Mouse (Mus musculus): ENCODE data around the gene Tmem165. TPM values are rescaled to one million over a fixed set of nuclear protein-coding genes. Genes with fewer than 3 reads are reported as not detected.

Gene Tmem165
- polyA plus RNA-seq (2015; fragmentation: Nextera tagmentation; extraction: Ambion mirVana) = 104 and 107 TPM in 2 replicates

DNA sequence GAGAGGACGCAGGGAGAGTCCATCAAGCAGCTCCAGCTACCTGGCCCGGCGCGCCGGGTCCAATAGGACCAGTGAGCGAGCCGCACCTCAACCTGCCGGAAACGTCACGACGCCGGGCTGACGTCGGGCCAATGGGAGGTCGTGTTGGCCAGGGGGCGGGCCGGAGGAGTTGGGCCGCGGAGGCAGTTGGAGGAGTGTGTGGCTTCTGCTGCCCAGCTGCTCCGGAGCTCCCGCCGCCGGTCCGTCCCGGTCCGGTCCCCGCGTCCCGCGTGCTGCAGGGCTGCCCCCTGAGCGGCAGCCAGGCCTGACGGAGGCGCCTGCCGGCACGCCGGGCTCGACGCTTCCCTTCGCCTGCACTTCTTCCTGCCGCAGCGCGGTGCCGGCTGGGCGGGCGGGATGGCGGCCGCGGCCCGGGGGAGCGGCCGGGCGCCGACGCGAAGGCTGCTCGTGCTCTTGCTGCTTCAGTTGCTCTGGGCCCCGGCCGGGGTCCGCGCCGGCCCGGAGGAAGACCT is at the start of gene Tmem165:
Gene Tmem165, plus strand, starts transcription at position 131 of the 512 bp plus-strand sequence.
- under 1% methylated on average over 59 of the region's 62 CpGs for WGBS
- Histone ChIP-seq H3K9ac (peak within 1 kb of the TSS; percentile 96), H3K27me3 (no peaks in the 10 kb centered on the region), H3K36me3 (peaks cover 17% of the 10 kb centered on the region), H3K4me2 (peak within 1 kb of the TSS; percentile 78), H3K4me1 (peaks cover 36% of the 10 kb centered on the region), H3K9me3 (no peaks in the 10 kb centered on the region), H3K27ac (peak within 1 kb of the TSS; percentile 98), H3K4me3 (peak within 1 kb of the TSS; percentile 94)
- peak; percentile 94 for ATAC-seq (ENCODE audit: insufficient number of reproducible peaks, insufficient read depth, low FRiP score, low TSS enrichment, low read depth)

GRCm38 (mm10) chr5:76135644-76136043 is 48.0 kb upstream of the Tmem165 start:
- WGBS = 67% methylated on average over 1 of the region's 1 CpGs
- no peak overlapping the region for H3K27ac ChIP-seq
- H3K36me3 ChIP-seq = no peaks in the 10 kb centered on the region
- H3K4me3 ChIP-seq = no peak overlapping the region
- H3K27me3 ChIP-seq = no peaks in the 10 kb centered on the region
- H3K9ac ChIP-seq = no peak overlapping the region
- H3K4me1 ChIP-seq = peaks cover 8% of the 10 kb centered on the region
- no peak for ATAC-seq (ENCODE audit: insufficient number of reproducible peaks, insufficient read depth, low FRiP score, low TSS enrichment, low read depth)
- H3K4me2 ChIP-seq = no peak overlapping the region
- no peaks in the 10 kb centered on the region for H3K9me3 ChIP-seq

DNA sequence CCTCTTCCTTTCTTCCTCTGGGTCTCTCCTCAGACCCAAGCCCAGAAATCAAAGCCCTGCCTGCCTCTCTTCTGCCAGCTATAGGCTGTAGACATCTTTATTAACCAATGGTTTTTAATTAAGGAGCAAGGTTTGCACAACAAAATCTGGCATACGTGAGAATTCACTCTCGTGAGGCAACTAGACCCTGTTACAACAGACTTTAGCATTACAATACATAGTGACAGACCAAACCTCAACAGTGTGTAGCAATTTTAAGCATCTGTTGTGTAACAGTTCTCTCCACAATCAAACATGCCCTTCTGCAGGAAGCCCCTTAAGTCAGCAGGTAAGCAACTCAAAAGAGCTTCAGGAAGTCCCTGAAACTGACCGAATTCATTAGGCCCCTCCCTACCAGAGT is 47.4 kb upstream of the Tmem165 start:
- Histone ChIP-seq H3K4me1 (peaks cover 11% of the 10 kb centered on the region), H3K27me3 (no peaks in the 10 kb centered on the region), H3K36me3 (no peaks in the 10 kb centered on the region), H3K4me2 (no peak overlapping the region), H3K27ac (no peak overlapping the region), H3K4me3 (no peak overlapping the region), H3K9ac (no peak overlapping the region), H3K9me3 (no peaks in the 10 kb centered on the region)
- 92% methylated on average over 3 of the region's 3 CpGs for WGBS
- ATAC-seq (ENCODE audit: insufficient number of reproducible peaks, insufficient read depth, low FRiP score, low TSS enrichment, low read depth) = no peak

DNA sequence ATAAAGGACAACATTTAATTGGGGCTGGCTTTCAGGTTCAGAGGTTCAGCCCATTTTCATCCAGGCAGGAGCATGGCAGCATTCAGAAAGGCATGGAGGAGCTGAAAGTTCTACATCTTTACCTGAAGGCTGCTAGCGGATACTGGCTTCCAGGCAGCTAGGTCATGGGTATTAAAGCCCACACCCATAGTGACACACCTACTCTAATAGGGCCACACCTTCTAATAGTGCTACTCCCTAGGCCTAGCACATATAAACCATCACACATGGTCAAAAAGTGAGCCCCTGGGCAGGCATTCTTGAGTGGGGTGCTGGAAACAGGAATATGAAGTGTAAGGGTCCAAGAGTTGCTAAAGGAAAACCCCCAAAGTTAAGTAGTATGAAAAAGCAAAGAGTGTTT is 46.1 kb upstream of the Tmem165 start:
- peaks cover 14% of the 10 kb centered on the region for H3K4me1 ChIP-seq
- 77% methylated on average over 1 of the region's 1 CpGs for whole genome bisulfite sequencing
- no peaks in the 10 kb centered on the region for H3K36me3 ChIP-seq
- no peak overlapping the region for H3K4me2 ChIP-seq
- no peak overlapping the region for H3K4me3 ChIP-seq
- no peak for ATAC-seq (ENCODE audit: insufficient number of reproducible peaks, insufficient read depth, low FRiP score, low TSS enrichment, low read depth)
- H3K27me3 ChIP-seq = no peaks in the 10 kb centered on the region
- H3K9me3 ChIP-seq = no peaks in the 10 kb centered on the region
- H3K27ac ChIP-seq = no peak overlapping the region
- no peak overlapping the region for H3K9ac ChIP-seq

DNA sequence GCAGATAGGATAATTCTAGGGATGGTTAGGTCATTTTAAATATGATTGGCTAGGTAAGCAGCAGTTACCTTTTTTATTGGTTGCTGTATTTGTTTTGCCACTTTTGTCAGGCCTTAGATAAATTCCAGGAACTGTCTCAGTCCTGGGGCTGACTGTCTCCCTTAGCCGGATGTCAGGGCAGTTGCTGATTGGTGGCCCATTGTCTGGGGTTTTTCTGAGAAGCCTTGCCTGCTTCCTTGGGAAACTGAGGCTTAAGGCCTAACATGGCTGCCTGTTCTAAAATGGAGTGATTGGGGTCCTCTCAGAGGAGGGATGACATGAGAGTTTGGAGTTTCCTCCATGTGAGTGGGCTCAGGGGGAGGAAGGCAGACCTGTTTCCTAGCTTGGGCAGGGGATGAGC is 45.6 kb upstream of the Tmem165 start:
- Histone ChIP-seq H3K36me3 (no peaks in the 10 kb centered on the region), H3K27me3 (no peaks in the 10 kb centered on the region), H3K9ac (no peak overlapping the region), H3K27ac (no peak overlapping the region), H3K4me2 (no peak overlapping the region), H3K4me3 (no peak overlapping the region), H3K4me1 (peaks cover 14% of the 10 kb centered on the region), H3K9me3 (no peaks in the 10 kb centered on the region)
- WGBS = 81% methylated on average over 1 of the region's 1 CpGs
- no peak for ATAC-seq (ENCODE audit: insufficient number of reproducible peaks, insufficient read depth, low FRiP score, low TSS enrichment, low read depth)

- Histone ChIP-seq H3K27ac (no peak overlapping the region), H3K27me3 (no peaks in the 10 kb centered on the region), H3K9me3 (no peaks in the 10 kb centered on the region), H3K36me3 (no peaks in the 10 kb centered on the region), H3K4me3 (no peak overlapping the region), H3K9ac (no peak overlapping the region), H3K4me1 (peaks cover 14% of the 10 kb centered on the region), H3K4me2 (no peak overlapping the region)
- 73% methylated on average over 10 of the region's 10 CpGs for WGBS
- ATAC-seq (ENCODE audit: insufficient number of reproducible peaks, insufficient read depth, low FRiP score, low TSS enrichment, low read depth) = no peak
Measured at GRCm38 (mm10) chr5:76138512-76138911, 45.2 kb upstream of the Tmem165 start.

- Histone ChIP-seq H3K4me1 (peaks cover 14% of the 10 kb centered on the region), H3K9ac (peak overlapping the region; percentile 94; the same call in 1 of the 2 replicates), H3K4me3 (peak overlapping the region; percentile 72), H3K27ac (no peak overlapping the region), H3K36me3 (no peaks in the 10 kb centered on the region), H3K4me2 (peak overlapping the region; percentile 75), H3K27me3 (no peaks in the 10 kb centered on the region), H3K9me3 (no peaks in the 10 kb centered on the region)
- 60% methylated on average over 7 of the region's 7 CpGs for whole genome bisulfite sequencing
- ATAC-seq (ENCODE audit: insufficient number of reproducible peaks, insufficient read depth, low FRiP score, low TSS enrichment, low read depth) = no peak
Measured at GRCm38 (mm10) chr5:76139171-76139671, 44.5 kb upstream of the Tmem165 start.

GRCm38 (mm10) chr5:76139808-76140729 is 43.6 kb upstream of the Tmem165 start, which contains the start of gene Srd5a3:
Srd5a3 (plus strand) TSS chr5:76140271.
- Histone ChIP-seq H3K9ac (peak within 1 kb of the TSS; percentile 94), H3K27ac (peak within 1 kb of the TSS; percentile 99), H3K4me3 (peak within 1 kb of the TSS; percentile 72), H3K4me1 (peaks cover 14% of the 10 kb centered on the region), H3K9me3 (no peaks in the 10 kb centered on the region), H3K4me2 (peak within 1 kb of the TSS; percentile 75), H3K27me3 (no peaks in the 10 kb centered on the region), H3K36me3 (no peaks in the 10 kb centered on the region)
- under 1% methylated on average over 67 of the region's 69 CpGs for WGBS
- ATAC-seq (ENCODE audit: insufficient number of reproducible peaks, insufficient read depth, low FRiP score, low TSS enrichment, low read depth) = peak; percentile 96

DNA sequence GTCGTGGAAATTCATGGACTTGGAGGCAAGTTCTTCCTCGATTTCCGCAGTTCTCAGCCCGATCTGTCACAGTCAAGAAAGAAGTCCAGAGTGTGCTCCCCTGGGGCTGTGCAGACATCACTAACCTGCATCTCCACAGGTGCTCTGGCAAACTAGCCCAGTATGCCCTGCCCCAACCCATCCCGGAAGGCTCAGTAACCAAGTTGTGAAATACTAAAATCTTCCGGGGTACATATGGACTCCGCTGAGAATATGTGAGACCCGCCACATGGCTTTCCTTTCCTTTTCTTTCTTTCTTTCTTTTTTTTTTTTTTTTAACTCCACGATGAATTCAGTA is 43.0 kb upstream of the Tmem165 start:
- ATAC-seq (ENCODE audit: insufficient number of reproducible peaks, insufficient read depth, low FRiP score, low TSS enrichment, low read depth) = peak; percentile 17; the same call in 1 of the 2 replicates
- H3K9me3 ChIP-seq = no peaks in the 10 kb centered on the region
- H3K4me3 ChIP-seq = peak overlapping the region; percentile 72
- H3K4me1 ChIP-seq = peaks cover 14% of the 10 kb centered on the region
- H3K4me2 ChIP-seq = peak overlapping the region; percentile 75
- no peaks in the 10 kb centered on the region for H3K36me3 ChIP-seq
- H3K9ac ChIP-seq = peak overlapping the region; percentile 94
- 8% methylated on average over 9 of the region's 9 CpGs for WGBS
- H3K27ac ChIP-seq = peak overlapping the region; percentile 99
- no peaks in the 10 kb centered on the region for H3K27me3 ChIP-seq

- ATAC-seq (ENCODE audit: insufficient number of reproducible peaks, insufficient read depth, low FRiP score, low TSS enrichment, low read depth) = no peak
- WGBS = 84% methylated on average over 4 of the region's 4 CpGs
- H3K27me3 ChIP-seq = no peaks in the 10 kb centered on the region
- H3K4me2 ChIP-seq = no peak overlapping the region
- peaks cover 14% of the 10 kb centered on the region for H3K4me1 ChIP-seq
- no peak overlapping the region for H3K4me3 ChIP-seq
- no peaks in the 10 kb centered on the region for H3K36me3 ChIP-seq
- no peak overlapping the region for H3K27ac ChIP-seq
- no peak overlapping the region for H3K9ac ChIP-seq
- no peaks in the 10 kb centered on the region for H3K9me3 ChIP-seq
Measured at GRCm38 (mm10) chr5:76143356-76143755, 40.3 kb upstream of the Tmem165 start.

GRCm38 (mm10) chr5:76146401-76146800 is 37.3 kb upstream of the Tmem165 start:
- Histone ChIP-seq H3K36me3 (peaks cover 22% of the 10 kb centered on the region), H3K27ac (no peak overlapping the region), H3K4me1 (peaks cover 2% of the 10 kb centered on the region; the same call in 1 of the 2 replicates), H3K4me3 (no peak overlapping the region), H3K9ac (no peak overlapping the region), H3K4me2 (no peak overlapping the region), H3K27me3 (no peaks in the 10 kb centered on the region), H3K9me3 (peaks cover 5% of the 10 kb centered on the region; the same call in 1 of the 2 replicates)
- ATAC-seq (ENCODE audit: insufficient number of reproducible peaks, insufficient read depth, low FRiP score, low TSS enrichment, low read depth) = no peak
- whole genome bisulfite sequencing = 100% methylated on average over 1 of the region's 1 CpGs
